Mouse (Mus musculus): ENCODE results near the gene Magi1.

Gene Magi1

GRCm38 (mm10) chr6:94283318-94284061 is at the start of gene Magi1:
Magi1 (minus strand) TSS chr6:94283917.
- peak; percentile 92 to 96 for DNase-seq (ENCODE audit: low spot score in 2 of 2)

- no peak for DNase-seq (ENCODE audit: low spot score in 2 of 2)
Observed at GRCm38 (mm10) chr6:94327143-94327542, 43.4 kb upstream of the Magi1 start.

- no peak for DNase-seq (ENCODE audit: low spot score in 2 of 2)
Observed at GRCm38 (mm10) chr6:94316886-94317285, 33.2 kb upstream of the Magi1 start.

GRCm38 (mm10) chr6:94312285-94312684 is 28.6 kb upstream of the Magi1 start:
- DNase-seq (ENCODE audit: low spot score in 2 of 2) = no peak

GRCm38 (mm10) chr6:94308498-94308897 is 24.8 kb upstream of the Magi1 start:
- DNase-seq (ENCODE audit: low spot score in 2 of 2) = peak in 1 of 2 experiments; percentile 6

- DNase-seq (ENCODE audit: low spot score in 2 of 2) = peak in 1 of 2 experiments; percentile 2
Observed at GRCm38 (mm10) chr6:94303512-94303911, 19.8 kb upstream of the Magi1 start.

GRCm38 (mm10) chr6:94301804-94302203 is 18.1 kb upstream of the Magi1 start:
- no peak for DNase-seq (ENCODE audit: low spot score in 2 of 2)

- no peak for DNase-seq (ENCODE audit: low spot score in 2 of 2)
Observed at GRCm38 (mm10) chr6:94300562-94300961, 16.8 kb upstream of the Magi1 start.

GRCm38 (mm10) chr6:94287387-94287786 is 3.7 kb upstream of the Magi1 start:
- no peak for DNase-seq (ENCODE audit: low spot score in 2 of 2)

GRCm38 (mm10) chr6:94286555-94286954 is 2.8 kb upstream of the Magi1 start:
- DNase-seq (ENCODE audit: low spot score in 2 of 2) = no peak

GRCm38 (mm10) chr6:94284089-94284825 is 540 bp upstream of the Magi1 start:
- DNase-seq (ENCODE audit: low spot score in 2 of 2) = no peak

GRCm38 (mm10) chr6:94282301-94283241 is 1.1 kb downstream of the Magi1 start:
- DNase-seq (ENCODE audit: low spot score in 2 of 2) = no peak

GRCm38 (mm10) chr6:94281606-94282280 is 2.0 kb downstream of the Magi1 start:
- DNase-seq (ENCODE audit: low spot score in 2 of 2) = peak; percentile 61 to 75

GRCm38 (mm10) chr6:94273941-94274340 is 9.8 kb downstream of the Magi1 start:
- no peak for DNase-seq (ENCODE audit: low spot score in 2 of 2)

- DNase-seq (ENCODE audit: low spot score in 2 of 2) = no peak
Observed at GRCm38 (mm10) chr6:94270001-94270400, 13.7 kb downstream of the Magi1 start.

GRCm38 (mm10) chr6:94269174-94269573 is 14.5 kb downstream of the Magi1 start:
- no peak for DNase-seq (ENCODE audit: low spot score in 2 of 2)

GRCm38 (mm10) chr6:94265244-94265935 is 18.3 kb downstream of the Magi1 start:
- DNase-seq (ENCODE audit: low spot score in 2 of 2) = no peak

- DNase-seq (ENCODE audit: low spot score in 2 of 2) = no peak
Observed at GRCm38 (mm10) chr6:94264183-94264941, 19.4 kb downstream of the Magi1 start.

- DNase-seq (ENCODE audit: low spot score in 2 of 2) = no peak
Observed at GRCm38 (mm10) chr6:94260831-94261230, 22.9 kb downstream of the Magi1 start.

GRCm38 (mm10) chr6:94259981-94260380 is 23.7 kb downstream of the Magi1 start:
- no peak for DNase-seq (ENCODE audit: low spot score in 2 of 2)

All from frontal cortex, postnatal 36 days (tissue).